Mouse (Mus musculus) cerebellum, adult 2 months (tissue): ENCODE measurements around the gene Wscd2.

Experiments
- CTCF ChIP-seq: fragments of 200-500 bp; IDR thresholded peaks from 2 replicates; pipeline ENCODE4 v1.5.1; 2011; ENCODE audit warnings: low read depth, mild to moderate bottlenecking, control low read depth, low read length, moderate library complexity, borderline replicate concordance; ENCODE audit not compliant: insufficient read depth
- POLR2A ChIP-seq: fragments of 200-500 bp; IDR thresholded peaks from 2 replicates; pipeline ENCODE4 v1.6.1; 2011; ENCODE audit warnings: low read length, control low read depth, borderline replicate concordance; ENCODE audit not compliant: insufficient read depth

DNA sequence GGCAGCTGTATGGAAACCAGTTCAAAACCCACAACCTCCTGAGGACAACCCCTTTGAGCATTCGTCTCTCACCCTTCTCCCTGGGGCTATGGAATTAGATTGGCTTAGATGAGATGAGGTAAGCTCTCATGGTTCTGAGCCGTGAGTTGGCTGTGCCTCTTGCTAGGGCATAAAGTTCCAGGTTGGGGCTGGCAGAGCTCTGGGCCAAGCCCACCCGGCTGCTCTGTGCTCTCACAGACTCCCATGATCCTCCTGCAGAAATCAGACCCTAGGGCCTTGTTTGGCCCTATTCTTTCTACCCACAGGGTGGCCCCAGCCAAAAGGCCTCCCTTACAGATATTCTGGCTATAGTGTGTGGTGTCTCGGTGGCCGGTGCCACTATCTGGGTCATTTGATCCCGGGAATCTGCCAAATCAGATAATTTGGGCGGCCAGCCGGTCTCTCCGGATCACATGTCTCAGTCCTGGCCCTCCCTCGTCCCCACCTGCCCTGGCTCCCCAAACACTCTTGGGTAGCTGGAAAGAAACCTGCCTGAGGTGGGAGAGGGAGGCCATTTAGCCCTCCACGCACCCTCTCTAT, 4.5 kb upstream of the Wscd2 start:
- no peak for TF ChIP-seq CTCF
- no peak for TF ChIP-seq POLR2A
